Mouse (Mus musculus) neutrophil, adult 5-6 weeks (primary cell): ENCODE results near the gene Dpysl4. TPM values are rescaled to one million over a fixed set of nuclear protein-coding genes. Genes with fewer than 3 reads are reported as not detected.

Experiments used
- ATAC-seq: fragments of 151-379, 151-347 bp; 2 replicates; pipeline ENCODE4 v1.8.0; 2017; ENCODE audit warnings: mild to moderate bottlenecking, moderate TSS enrichment; ENCODE audit not compliant: insufficient number of reproducible peaks, poor library complexity, low FRiP score, severe bottlenecking; ENCODE audit errors: extremely low read depth
- total RNA-seq: library from RNA; stranded (forward); fragments of 200-1000 nt; gene quantifications from 2 replicates; pipeline ENCODE4 v1.2.3, GENCODE M21; 2017

Dpysl4 gene
- total RNA-seq, 1 experiment from 2014 or later, result not detected

DNA sequence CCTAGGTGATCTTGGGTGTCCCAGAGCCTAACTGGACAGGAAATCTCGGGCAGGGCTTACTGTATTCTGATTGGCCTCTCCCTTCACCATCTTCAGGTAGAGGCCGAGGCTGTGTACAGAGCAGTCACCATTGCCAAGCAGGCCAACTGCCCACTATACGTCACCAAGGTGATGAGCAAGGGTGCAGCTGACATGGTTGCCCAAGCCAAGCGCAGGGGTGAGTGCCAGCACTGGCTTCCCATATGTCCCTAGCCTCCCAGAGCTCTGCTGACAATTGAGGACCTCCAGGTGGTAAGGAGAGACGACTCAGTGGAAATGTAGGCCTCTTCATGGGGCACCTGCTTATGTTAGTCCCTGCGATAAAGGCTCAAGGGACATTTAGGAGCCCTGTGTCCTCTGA, 9.0 kb downstream of the Dpysl4 start:
- ATAC-seq, result no peak

DNA sequence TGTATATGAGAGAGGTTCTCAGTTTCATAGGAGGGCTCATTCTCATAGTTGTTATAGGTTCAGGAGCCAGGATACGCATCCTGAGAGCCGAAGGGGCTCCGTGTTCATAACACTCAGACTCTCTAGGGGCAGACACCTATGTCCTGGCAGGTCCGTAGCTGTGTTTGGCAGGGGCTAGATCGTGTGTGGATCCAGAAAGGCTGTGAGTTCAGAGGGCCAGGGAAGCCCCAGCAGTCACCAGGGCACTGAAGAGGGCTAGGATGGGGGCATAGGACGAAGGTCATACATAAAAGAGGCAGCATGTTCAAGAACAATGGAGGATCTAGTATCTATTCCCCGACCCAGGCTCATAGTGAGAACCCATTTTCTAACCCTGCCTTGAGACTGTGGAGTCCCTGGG, 9.5 kb downstream of the Dpysl4 start:
- ATAC-seq, result no peak

DNA sequence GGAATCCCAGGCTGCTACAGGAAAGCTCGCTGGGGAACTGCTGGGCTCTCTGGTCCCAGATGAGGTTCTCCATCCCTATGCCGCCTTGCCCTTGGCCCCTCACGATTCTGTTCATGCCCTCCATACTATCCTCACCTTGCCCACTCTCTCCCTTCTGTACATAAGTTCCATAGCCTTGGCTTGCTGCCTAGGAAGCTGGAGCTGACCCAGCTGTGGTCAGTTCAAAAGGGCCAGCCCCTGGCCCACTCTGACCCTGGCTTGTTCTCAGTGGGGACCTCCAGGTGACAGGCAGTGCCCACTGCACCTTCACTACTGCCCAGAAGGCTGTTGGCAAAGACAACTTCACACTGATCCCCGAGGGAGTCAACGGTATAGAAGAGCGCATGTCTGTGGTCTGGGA, 10.6 kb downstream of the Dpysl4 start:
- no peak for ATAC-seq

DNA sequence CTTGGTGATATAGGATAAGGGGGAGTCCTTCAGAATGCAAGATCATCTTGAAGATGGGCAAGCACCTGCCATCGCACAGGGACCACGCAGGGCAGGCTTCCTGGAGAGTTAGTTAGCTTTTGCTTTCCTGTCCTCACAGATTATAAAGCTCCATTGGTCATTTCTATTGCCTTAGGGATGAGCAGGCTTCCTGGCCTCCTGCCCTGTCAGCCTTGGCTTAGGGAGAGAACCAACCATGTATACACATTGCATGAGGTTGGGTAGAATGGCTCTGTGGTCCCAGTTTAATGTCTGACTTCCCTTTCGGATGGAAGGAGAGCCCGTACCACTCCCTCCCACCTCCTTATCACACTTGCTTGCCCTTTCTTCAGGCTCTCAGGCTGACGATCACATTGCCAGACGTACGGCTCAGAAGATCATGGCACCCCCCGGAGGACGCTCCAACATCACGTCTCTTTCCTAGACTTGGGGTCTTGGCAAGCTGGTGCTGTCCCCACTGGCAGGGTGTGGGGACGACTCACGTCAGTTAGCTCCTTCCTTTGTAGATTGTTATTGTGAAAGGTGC, 14.8 kb downstream of the Dpysl4 start:
- no peak for ATAC-seq

DNA sequence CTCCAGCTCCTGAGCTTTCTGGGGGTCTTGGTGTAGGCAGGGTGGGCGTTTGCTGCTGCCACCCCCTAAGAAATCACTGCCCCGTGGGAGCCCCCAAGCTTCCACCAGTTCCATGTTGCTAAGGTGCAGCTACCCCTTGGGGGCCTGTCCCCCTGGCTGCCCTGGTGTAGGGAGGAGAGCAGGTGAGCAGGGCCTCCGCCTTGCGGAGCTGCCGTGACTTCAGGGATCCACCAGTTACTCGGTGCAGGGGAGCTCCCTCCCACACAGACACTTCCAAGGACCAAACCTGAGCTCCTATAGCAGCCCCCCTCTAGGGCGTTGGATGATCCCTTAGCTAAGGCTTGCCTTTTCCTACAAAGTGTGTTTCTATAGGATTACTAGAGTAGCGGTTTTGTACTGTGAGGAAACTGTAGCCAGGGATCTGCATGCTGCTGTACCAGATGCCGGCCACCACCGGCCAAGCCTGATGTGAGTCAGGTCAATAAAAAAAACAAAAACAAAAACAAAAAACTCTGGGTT, 15.5 kb downstream of the Dpysl4 start:
- no peak for ATAC-seq

DNA sequence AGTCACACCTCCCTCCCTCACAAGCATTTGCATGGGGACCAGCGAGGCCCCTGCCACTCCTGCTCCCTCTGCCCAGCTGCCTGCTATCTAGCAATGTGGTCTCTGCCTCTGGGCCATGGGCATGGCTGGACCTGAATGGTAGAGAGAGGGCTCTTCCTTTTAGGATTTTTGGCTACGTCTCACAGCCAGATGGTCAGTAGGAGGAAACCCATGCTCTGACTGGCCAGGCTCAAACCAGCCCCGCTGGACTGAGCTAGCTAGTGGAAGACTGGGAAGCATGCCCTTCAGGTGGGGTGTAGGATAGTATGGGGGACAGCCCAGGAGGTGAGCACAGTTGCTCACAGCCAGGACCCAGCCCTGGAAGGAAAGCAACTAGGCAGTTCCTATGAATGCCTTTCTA, 16.0 kb downstream of the Dpysl4 start:
- ATAC-seq, result no peak

DNA sequence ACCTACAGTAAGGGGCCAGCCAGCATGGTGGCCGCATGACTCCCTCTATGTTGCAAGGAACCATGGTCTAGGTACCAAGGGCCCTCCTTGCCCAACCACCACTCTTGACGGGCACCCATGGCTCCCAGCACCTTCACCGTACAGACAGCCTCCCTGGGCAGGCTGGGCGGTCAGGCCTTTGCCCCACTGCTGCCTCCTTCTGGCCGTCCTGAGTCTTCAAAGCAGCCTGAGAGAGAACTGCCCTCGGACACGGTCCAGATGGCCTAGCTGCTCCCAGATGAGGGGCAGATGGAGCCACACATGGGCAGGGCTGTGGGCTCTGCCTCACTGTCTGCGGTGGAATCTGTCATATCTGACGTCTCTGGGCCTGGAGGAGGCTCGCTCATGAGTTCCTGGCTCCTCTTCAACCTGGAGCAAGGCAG, 18.2 kb downstream of the Dpysl4 start:
- no peak for ATAC-seq

DNA sequence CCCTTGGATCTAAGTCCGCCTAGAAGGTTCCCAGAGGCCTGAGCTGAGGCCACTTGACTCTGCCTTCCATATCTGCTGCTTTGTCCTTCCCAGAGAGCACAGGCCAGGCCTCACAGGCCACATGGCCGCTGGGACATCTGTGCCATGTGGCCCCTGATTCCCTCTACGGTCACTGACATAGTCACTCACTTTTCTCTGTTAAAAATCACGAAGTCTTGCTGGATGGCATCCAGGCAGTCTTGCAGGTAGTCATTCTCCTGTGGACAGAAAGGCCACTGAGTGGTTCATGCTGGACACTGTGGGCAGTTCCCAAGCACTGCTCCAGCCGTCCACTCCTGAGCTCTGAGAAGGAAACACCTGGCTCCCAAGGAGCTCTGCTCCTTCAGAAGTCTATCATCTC, 19.3 kb downstream of the Dpysl4 start:
- no peak for ATAC-seq

DNA sequence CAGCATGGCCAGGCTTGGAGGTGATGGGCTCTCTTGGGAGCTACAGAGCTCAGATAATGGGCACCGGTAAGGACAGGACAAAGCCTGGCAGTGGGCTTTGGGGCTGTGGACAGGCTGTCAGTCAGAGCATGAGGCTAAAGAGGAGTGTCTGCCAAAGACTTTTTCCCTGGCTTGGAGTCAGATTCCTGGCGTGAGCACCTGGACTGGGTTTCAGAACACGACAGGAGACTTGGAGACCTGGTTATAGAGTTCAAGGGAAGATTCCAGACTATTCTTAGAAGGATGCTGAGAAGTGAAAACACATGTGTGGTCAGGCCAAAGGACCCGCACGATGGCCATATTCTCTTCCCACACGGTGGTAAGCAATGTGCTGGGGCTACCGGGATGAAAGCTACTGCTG, 19.9 kb downstream of the Dpysl4 start:
- no peak for ATAC-seq

DNA sequence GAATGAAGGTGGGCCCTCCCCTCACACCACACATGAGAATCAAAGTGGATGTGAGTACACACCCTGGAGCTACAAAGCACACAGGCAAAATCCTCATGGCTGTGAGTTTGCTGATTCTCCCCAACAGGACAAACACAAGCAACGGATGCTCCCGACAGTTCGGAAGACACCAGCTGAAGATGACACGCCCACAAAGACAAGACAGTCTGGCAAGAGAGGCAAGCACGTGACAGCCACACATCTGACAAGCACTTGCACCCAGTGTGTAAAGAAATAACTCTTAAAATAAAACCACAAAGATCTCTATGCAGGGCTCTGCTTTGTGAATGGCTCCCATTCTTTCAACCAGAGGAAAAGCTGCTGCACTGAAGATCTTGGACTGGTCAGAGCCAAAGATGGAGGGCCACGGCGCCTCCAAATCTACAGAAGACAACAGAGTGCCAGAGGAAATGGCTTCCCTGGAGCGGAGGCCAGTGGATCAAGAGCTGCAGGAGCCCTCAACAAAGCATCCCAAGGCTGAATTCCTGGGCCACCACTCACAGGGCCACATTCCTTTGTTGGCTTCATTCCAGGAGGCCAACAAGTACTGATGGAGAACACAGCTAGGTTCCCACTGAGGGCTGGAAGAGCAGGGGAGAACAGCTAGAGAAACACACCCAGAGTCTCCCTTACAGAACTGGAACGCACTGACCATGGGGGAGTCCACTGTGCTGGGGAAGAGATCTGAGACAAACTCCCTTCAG, 22.3 kb downstream of the Dpysl4 start:
- ATAC-seq, result no peak

DNA sequence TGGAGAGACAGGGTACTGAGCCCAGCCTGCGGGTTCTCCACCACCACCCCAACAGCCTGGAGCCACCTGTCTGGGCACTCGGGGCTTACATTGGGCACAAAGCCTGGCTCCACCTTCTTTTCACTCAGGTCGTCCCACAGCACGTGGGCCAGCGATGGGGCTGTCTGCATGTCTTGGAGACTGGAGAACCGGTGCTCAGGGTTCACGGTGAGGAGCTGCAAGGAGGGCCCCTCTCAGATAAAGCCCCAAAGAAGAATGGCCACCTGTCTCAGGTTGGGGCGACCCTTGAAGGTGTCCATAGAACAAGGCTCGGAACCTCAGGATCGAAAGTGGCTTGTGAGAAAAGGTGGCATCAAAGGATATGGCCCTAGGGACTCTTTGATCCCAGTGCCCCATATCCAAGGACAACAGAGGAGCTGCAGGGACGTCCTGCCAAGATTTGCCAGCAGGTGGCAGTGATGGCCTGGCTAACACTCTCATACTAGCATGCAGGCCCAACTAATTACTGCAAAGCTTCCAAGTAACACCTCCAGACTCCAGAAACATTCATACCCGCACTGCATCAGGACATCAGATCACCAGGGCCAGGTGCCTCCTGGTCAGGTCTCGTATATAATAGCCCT, 33.5 kb downstream of the Dpysl4 start:
- peak; percentile 7; the same call in 1 of the 2 replicates for ATAC-seq

DNA sequence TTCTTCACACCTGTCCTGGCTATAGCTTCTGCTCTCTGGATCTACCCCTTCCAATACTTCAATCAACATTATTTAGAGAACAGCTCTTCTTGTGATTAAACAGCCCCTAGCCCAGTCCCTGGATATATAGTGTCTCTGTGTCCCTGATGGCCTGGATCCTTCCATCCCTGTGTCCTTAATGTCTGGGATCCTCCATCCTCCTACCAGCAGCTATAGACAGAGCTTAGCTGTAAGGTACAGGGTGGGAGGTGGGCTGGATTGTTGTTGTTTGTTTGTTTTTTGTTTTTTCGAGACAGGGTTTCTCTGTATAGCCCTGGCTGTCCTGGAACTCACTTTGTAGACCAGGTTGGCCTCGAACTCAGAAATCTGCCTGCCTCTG, 34.0 kb downstream of the Dpysl4 start:
- ATAC-seq, result no peak

DNA sequence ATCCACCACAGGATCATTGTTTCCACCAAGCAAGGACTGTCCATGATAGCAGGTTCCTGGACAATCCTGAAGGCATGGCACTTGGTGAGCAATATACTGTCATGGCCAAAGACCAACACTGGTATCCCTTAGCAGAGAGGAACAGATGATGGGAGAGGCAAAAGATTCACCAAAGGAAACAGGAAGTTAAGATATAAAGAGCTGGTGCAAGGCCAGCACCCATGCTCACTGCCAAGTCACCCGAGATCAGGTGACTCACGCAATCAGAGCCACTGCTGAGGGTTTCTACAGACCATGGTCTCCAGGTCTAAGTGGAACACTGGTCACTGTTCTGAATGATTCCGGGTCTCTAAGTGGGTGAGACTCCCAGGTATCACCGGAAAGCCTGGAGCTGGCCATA, 40.1 kb downstream of the Dpysl4 start:
- no peak for ATAC-seq

DNA sequence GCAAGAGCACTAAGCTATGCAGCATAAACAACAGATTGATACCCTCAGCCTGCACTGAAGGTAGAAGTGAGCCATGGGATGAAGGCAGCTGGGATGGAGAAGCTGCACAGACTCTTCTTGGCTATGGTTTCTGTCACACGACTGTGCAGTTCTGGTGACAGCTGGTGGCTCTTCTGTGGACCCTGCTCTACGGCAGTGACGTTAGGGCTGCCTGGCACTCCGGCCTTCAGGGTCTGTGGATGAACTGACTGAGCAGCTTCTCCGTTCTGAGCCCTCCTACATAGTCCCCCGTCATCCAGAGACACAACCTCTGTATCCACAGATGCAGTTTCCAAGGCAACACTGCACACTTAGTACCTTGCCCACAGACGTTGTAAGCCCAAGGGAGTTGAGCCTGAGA, 40.7 kb downstream of the Dpysl4 start:
- no peak for ATAC-seq

DNA sequence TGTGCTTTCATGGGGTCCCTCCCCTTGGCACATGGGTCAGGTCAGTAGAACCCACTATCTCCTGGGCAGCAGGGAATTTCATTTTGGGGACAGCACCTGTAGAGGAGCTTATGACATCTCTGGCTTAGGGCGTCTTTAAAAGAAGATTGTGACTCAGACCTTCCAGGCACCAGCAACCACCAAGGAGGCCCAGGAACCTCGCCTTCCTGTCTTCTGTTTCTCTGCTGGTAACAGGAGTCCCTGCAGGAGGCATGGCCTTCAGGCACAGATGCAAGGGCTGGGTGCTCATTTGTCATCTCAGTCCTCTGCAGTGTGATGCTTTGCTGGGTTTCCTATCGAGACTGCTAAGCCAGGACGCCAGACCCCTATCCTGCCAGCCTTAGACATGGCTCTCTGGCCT, 43.2 kb downstream of the Dpysl4 start:
- ATAC-seq, result no peak

DNA sequence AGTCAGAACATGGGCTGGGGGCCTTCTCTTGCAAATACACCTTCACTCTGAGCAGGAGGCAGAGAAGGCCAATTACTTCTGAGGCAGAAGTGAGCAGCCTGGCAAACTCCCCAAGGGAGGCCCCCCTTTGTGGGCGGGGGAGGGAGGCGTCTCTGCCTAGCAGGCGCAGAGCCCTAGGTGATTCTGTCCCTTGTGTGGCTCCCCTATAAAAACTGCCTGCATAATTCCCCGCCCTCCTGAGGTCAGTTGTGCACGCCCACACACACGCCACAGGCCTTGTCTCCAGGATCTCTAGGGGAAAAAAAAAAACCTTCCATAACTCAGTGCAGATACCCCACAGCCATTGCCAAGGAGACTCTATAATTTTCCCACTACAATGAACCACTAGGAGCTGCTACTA, 44.6 kb downstream of the Dpysl4 start:
- ATAC-seq, result no peak

DNA sequence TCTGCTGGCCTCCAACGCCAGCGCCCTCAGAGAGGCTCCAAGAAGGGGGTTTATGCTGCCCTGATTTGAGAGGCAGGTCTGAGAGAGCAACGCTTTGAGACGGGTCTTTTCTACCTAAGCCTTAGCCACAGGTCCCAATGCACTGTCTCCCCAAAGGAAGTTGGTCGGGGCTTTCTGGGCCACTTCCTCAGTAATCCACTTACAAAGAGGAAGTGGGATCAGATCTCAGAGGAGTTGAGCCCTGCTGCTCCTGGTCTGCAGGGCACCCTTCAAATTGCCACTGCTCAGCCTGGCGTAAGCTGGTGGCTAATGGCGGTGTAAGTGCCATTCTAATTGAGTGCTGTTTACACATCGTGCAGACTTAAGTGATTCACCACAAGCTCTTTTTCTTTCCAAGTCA, 45.7 kb downstream of the Dpysl4 start:
- no peak for ATAC-seq

DNA sequence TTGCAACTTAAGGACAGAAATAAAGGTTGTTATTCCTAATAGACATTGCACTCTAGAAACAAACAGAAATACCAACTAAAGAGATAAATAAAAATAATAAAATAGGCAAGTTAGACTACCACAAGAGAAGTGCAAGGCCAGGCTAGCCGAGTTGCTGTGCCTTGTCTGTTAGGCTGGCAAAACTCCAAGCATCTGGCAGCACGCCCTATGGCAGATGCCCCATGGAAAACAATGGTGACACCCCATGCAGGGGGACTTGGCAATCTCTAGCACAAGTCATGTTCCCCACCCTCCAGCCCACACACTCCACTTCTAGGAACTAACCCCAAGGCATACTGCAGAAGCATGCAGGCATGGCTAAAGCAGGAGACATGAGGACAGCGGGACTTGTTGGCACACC, 47.6 kb downstream of the Dpysl4 start:
- ATAC-seq, result no peak

DNA sequence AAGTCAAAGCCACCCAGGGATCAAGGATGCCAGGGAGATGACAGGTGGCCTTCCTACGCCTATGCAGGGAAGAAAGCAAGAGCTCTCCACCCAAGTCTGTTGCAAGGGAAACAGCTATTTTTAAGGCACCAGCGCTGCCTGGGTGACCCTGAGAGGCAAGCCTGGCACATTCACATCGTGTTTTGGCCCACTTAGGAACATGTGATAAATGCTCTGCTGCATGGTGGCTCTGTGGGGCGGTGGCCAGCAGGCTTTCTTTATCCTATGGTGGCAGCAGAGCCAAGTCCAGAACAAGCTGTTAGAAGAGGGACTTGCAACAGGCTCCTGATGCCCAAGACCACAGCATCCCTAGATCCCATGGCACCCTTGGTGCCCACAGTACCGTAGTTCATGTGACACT, 49.4 kb downstream of the Dpysl4 start:
- no peak for ATAC-seq

DNA sequence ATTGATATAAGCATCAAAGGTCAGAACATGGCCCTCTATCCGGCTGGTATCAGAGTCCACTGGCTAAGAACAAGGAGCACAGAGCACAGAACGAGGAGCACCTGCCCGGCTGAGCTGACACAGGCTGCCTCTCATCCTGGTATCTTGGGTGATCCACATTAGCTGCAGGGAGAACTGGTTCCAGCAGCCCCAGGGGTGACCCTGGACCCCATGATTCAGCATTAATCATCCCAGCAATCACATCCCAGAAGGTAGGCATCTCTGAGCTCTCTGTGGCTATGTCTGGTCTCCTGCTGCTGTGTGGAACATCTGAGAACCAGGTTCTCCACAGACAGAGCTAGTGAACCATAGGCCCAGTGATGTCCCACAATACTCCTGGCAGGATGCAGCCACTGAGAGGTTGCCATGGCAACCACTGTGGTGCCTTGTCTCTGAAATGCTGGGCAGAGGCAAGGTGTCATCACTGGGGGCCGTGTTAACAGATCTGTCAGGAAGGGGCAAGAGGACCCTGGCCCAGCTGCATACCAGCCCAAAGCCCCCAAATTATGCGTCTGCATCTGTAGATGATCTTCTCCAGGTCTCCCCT, 51.2 kb downstream of the Dpysl4 start:
- no peak for ATAC-seq
